Mouse (Mus musculus) adrenal gland, adult 2 months (tissue): ENCODE measurements around the gene Clec2l. TPM values are rescaled to one million over a fixed set of nuclear protein-coding genes. Genes with fewer than 3 reads are reported as not detected.
"Not testable (repeated sequence)": the region's sequence is repeated elsewhere in the genome, so short reads cannot be mapped to it uniquely, and the experiment has no call there.

Source experiments
- DNase-seq: peaks from one replicate; pipeline ENCODE4 v3.0.0; 2021
- polyA plus RNA-seq: library from polyadenylated mRNA; depleted of rRNA; stranded (reverse); fragments of >200 nt; gene quantifications from 2 replicates; pipeline ENCODE4 v1.2.3, GENCODE M21; 2012
- total RNA-seq, 2 experiments: library from RNA; stranded (reverse); gene quantifications; 2 replicates each; pipeline ENCODE4 v1.2.3; 2021

The Clec2l gene
- total and polyA plus RNA-seq, 3 experiments, result 1.6 to 6.4 (median 3.4) TPM

GRCm38 (mm10) chr6:38670488-38670887 lies 7.6 kb downstream of the Clec2l start:
- DNase-seq, result not testable (repeated sequence)

- no peak for DNase-seq
Measured at GRCm38 (mm10) chr6:38671270-38671669, 8.4 kb downstream of the Clec2l start.

GRCm38 (mm10) chr6:38672011-38672410 lies 9.1 kb downstream of the Clec2l start:
- DNase-seq, result no peak

GRCm38 (mm10) chr6:38676217-38676616 lies 13.3 kb downstream of the Clec2l start:
- DNase-seq, result no peak

GRCm38 (mm10) chr6:38676723-38677122 lies 13.9 kb downstream of the Clec2l start:
- DNase-seq, result no peak

GRCm38 (mm10) chr6:38677629-38678028 lies 14.8 kb downstream of the Clec2l start:
- no peak for DNase-seq

- no peak for DNase-seq
Measured at GRCm38 (mm10) chr6:38682532-38682931, 19.7 kb downstream of the Clec2l start.

GRCm38 (mm10) chr6:38687216-38687615 lies 24.3 kb downstream of the Clec2l start:
- no peak for DNase-seq

GRCm38 (mm10) chr6:38688841-38689240 lies 26.0 kb downstream of the Clec2l start:
- no peak for DNase-seq

GRCm38 (mm10) chr6:38690615-38691014 lies 27.7 kb downstream of the Clec2l start:
- DNase-seq, result no peak

- DNase-seq, result no peak
Measured at GRCm38 (mm10) chr6:38691052-38691451, 28.2 kb downstream of the Clec2l start.

GRCm38 (mm10) chr6:38692556-38692955 lies 29.7 kb downstream of the Clec2l start:
- DNase-seq, result no peak

- DNase-seq, result peak; percentile 78
Measured at GRCm38 (mm10) chr6:38695380-38696054, 32.6 kb downstream of the Clec2l start.

GRCm38 (mm10) chr6:38696570-38696969 lies 33.7 kb downstream of the Clec2l start:
- no peak for DNase-seq

GRCm38 (mm10) chr6:38698233-38698889 lies 35.5 kb downstream of the Clec2l start:
- DNase-seq, result no peak

- no peak for DNase-seq
Measured at GRCm38 (mm10) chr6:38701421-38701820, 38.6 kb downstream of the Clec2l start.

- DNase-seq, result peak; percentile 86
Measured at GRCm38 (mm10) chr6:38702810-38703399, 40.0 kb downstream of the Clec2l start.

- no peak for DNase-seq
Measured at GRCm38 (mm10) chr6:38703526-38703925, 40.7 kb downstream of the Clec2l start.

GRCm38 (mm10) chr6:38704264-38704984 lies 41.6 kb downstream of the Clec2l start:
- no peak for DNase-seq

GRCm38 (mm10) chr6:38710449-38710848 lies 47.6 kb downstream of the Clec2l start:
- DNase-seq, result no peak

GRCm38 (mm10) chr6:38713957-38714898 lies 51.4 kb downstream of the Clec2l start:
- DNase-seq, result no peak
